Mouse (Mus musculus) forebrain, embryonic 13.5 days (tissue): ENCODE measurements at regions not wholly inside any gene's neighbourhood (a gene's known extent, or its start where the extent isn't known, plus 50 kb on each side); places are given as distances from the start of the nearest gene placed in this dataset.

Source experiments
- ATAC-seq: fragments of 200-750 bp; cut with Nextera tagmentation; 2 replicates; pipeline ENCODE4 v1.8.0; 2017
- H3K27ac ChIP-seq: fragments of 300-500 bp; sonication (generic); 2 replicates; pipeline ENCODE4 v1.5.1; 2015; ENCODE audit warnings: inconsistent platforms, mild to moderate bottlenecking, moderate library complexity
- H3K27me3 ChIP-seq: fragments of 300-500 bp; sonication (generic); 2 replicates; pipeline ENCODE4 v1.6.1; 2015; ENCODE audit warnings: mild to moderate bottlenecking, inconsistent platforms
- H3K36me3 ChIP-seq: fragments of 300-500 bp; sonication (generic); 2 replicates; pipeline ENCODE4 v1.6.1; 2015; ENCODE audit warnings: mild to moderate bottlenecking, inconsistent platforms; ENCODE audit not compliant: poor library complexity, severe bottlenecking
- H3K4me1 ChIP-seq: fragments of 300-500 bp; sonication (generic); 2 replicates; pipeline ENCODE4 v1.6.1; 2015; ENCODE audit warnings: inconsistent platforms
- H3K4me2 ChIP-seq: fragments of 300-500 bp; sonication (generic); 2 replicates; pipeline ENCODE4 v1.6.1; 2015; ENCODE audit warnings: inconsistent platforms, mild to moderate bottlenecking, moderate library complexity
- H3K4me3 ChIP-seq: fragments of 300-500 bp; sonication (generic); 2 replicates; pipeline ENCODE4 v1.5.1; 2015; ENCODE audit warnings: mild to moderate bottlenecking, inconsistent platforms
- H3K9ac ChIP-seq: fragments of 300-500 bp; sonication (generic); 2 replicates; pipeline ENCODE4 v1.6.1; 2015; ENCODE audit warnings: mild to moderate bottlenecking, inconsistent platforms
- H3K9me3 ChIP-seq: fragments of 300-500 bp; sonication (generic); replicated peaks from 2 replicates; pipeline ENCODE4 v1.6.1; 2016; ENCODE audit warnings: inconsistent platforms
- WGBS: fragments of 180-500 bp; shearing (Covaris S2); methylation state at CpG from one replicate; pipeline ENCODE4 v1.1.7; 2015; 5-methylcytosine and 5-hydroxymethylcytosine counted together

DNA sequence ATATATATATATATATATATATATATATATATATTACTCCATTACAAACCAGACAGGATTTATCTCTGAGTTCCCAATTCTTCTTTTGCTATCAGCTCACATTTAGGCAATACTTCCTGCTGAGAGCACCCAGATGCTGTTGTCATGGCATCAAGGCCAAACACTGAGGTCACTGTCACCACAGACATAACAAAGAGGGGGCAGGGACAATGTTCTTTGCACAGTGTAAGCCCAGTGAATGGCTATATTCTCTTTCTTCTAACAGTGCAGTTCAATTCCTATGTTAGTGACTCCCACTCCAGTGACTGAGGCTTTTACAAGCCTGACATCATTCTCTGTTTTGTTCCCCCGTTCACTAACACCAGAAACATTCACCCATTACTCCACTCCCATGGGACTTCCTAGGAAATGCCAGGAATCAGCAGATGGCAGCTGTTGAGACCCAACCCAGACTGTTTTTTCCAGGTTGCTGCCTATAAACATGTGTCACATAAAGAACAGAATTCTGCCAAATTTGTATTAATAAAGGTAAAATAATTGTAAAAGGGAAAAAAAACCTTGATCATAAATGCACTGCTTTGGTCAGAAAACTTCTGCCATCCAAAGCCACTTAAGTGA, 289.5 kb downstream of the Slc22a22 start:
- H3K4me2 ChIP-seq: no peak overlapping the region
- ATAC-seq: 0 out of 2 replicates have a peak, but pooled peaks have one; percentile 45
- no peak overlapping the region for H3K27ac ChIP-seq
- no peaks in the 10 kb centered on the region for H3K4me1 ChIP-seq
- no peaks in the 10 kb centered on the region for H3K27me3 ChIP-seq
- H3K9me3 ChIP-seq: no peaks in the 10 kb centered on the region
- H3K4me3 ChIP-seq: no peak overlapping the region
- no peaks in the 10 kb centered on the region for H3K36me3 ChIP-seq
- whole genome bisulfite sequencing: 31% methylated on average over 1 of the region's 1 CpGs
- no peak overlapping the region for H3K9ac ChIP-seq

DNA sequence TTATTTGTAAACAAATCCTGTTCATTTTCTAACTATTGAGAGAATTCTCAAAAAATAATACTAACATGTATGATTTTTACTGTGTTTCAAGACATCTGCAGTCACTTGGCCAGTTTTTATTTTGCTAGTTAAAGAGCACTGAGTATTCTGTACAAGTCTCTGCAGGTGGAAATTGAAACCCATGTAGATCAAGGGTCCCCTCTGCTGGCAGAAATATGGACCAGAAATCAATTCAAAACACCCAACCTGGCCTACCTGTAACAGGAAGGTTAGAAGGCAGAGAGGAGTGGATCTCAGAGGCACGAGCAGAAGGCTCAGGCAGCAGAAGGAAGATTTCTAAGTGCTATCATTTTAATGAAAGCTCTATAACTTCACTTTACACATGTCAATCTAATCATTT, 298.3 kb downstream of the Slc22a22 start:
- Histone ChIP-seq H3K36me3 (no peaks in the 10 kb centered on the region), H3K4me3 (no peak overlapping the region), H3K4me1 (no peaks in the 10 kb centered on the region), H3K27ac (no peak overlapping the region), H3K27me3 (no peaks in the 10 kb centered on the region), H3K4me2 (no peak overlapping the region), H3K9me3 (no peaks in the 10 kb centered on the region), H3K9ac (no peak overlapping the region)
- 77% methylated on average over 1 of the region's 1 CpGs for WGBS
- no peak for ATAC-seq

DNA sequence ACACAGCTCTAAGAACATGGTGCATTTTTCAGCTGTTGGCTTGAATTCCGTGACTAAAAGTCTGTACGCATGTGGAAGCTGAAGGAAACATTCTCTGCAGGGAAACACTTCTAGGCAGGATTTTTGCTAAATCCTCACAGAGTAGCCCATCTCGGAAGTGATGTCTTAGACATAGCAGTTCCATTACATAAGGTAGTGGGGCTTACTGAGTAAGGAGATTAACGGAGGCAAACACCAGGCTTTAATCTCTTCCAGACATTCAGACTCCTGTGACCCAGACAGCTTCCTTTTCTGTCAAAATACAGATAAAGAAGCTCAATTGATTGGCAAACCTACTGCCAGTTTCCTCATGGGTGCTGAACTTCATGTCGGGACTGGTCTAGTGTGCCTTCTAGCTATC, 304.7 kb downstream of the Slc22a22 start:
- H3K4me2 ChIP-seq: no peak overlapping the region
- no peak overlapping the region for H3K9ac ChIP-seq
- no peak overlapping the region for H3K27ac ChIP-seq
- no peak for ATAC-seq
- no peaks in the 10 kb centered on the region for H3K36me3 ChIP-seq
- WGBS: 39% methylated on average over 5 of the region's 5 CpGs
- H3K4me1 ChIP-seq: no peaks in the 10 kb centered on the region
- no peak overlapping the region for H3K4me3 ChIP-seq
- H3K9me3 ChIP-seq: no peaks in the 10 kb centered on the region
- H3K27me3 ChIP-seq: no peaks in the 10 kb centered on the region

DNA sequence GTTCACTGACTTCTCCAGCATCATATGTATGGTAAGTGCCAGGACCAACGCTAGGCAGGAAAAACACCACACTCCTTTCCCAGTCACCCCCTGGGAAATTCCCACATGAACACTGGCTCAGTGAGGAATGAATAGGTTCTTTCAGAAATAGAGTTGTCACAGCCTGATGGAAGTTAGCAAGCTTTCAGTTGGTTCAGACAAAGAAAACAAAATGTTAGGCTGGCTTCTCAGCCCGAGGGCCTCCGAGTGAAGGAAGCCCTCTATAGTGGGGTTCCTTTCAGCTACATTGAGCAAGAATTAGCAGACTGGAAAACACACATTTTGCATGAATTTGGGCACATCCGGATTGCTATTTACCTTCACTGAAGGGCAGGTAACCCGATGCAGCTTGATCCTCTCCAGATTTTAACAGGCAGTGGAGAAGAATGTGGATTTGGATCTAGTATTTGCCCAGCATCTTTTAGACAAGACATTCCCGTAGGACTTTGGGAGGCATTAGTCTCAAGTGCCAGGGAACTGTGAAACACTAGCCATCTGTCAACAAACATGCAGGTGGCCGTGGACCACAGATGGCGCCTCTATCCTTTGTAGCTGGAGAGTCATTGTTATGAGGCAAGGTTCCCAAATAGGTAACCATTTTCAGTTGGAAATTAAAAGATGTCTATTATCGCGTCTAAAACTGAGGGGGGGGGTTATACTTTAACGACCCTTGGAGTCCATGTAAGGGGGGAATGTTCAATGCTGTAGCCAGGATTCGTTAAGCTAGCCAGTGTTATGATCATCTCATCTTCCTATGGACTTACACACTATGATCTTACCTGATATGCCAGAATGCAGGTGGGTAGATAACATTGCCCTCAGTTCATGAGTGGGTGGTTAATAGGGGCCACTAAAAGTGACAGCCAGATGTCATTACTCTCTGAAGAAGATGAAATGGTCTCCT, 314.8 kb downstream of the Slc22a22 start:
- no peaks in the 10 kb centered on the region for H3K27me3 ChIP-seq
- peak overlapping the region; percentile 20 for H3K4me2 ChIP-seq
- H3K9ac ChIP-seq: no peak overlapping the region

DNA sequence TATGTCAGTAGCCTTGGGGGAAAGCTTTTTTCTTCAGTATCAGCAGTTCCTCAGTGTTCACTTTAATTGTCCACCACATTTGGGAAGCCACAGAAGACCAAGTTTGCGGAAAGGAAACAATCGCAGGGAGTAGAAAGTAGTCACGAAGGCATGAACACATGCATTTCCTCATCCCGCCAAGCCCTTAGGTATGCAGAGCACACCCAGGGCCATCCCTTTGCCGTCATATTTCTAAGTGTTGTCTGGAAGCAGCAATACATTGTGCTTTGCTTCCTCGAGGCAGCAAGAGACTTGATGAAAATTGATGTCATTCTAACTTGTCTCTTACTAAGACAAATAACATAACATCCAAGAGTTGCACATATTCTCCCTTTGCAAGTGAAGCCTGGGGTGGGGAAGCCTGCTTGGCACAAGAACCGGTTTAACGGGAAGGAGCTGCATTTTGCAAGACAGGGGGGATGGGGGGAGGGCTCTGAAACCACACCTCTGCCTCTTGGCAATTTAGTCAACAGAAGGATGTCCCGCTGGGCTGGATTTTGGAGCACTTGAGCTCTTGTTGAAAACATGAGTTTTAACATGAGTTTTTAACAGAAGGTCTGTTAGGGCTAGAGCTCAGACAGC, 337.2 kb downstream of the Slc22a22 start:
- 40% methylated on average over 9 of the region's 9 CpGs for WGBS
- no peaks in the 10 kb centered on the region for H3K4me1 ChIP-seq
- no peaks in the 10 kb centered on the region for H3K9me3 ChIP-seq
- H3K27ac ChIP-seq: no peak overlapping the region
- H3K4me3 ChIP-seq: no peak overlapping the region
- no peak overlapping the region for H3K9ac ChIP-seq
- no peaks in the 10 kb centered on the region for H3K36me3 ChIP-seq
- H3K4me2 ChIP-seq: no peak overlapping the region
- ATAC-seq: no peak
- H3K27me3 ChIP-seq: no peaks in the 10 kb centered on the region

More for the DNA sequence above, 314.8 kb downstream of the Slc22a22 start:
- H3K27ac ChIP-seq: peak overlapping the region; percentile 10
- H3K9me3 ChIP-seq: no peaks in the 10 kb centered on the region
- WGBS: 12% methylated on average over 12 of the region's 12 CpGs
- H3K4me3 ChIP-seq: no peak overlapping the region
- H3K36me3 ChIP-seq: no peaks in the 10 kb centered on the region
- peaks cover 10% of the 10 kb centered on the region for H3K4me1 ChIP-seq
- peak; percentile 95 for ATAC-seq

DNA sequence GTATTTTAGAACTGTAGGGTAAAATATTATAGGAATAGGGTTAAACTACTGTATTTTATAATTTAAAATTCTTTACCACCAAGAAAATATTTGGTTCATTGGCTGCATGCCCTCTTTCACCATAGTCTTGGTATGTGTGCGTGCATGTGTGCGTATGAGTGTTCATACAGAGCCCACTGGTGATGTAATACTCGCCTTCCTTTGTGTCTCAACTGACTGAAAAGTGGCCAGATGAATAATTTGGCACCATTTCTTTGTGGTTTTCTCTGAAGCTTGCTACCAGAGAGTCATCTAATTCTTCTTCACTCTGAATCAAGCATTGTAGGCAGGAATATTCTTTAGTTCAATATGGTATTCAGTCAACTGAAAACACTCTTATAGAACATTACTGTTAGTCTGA, 372.7 kb downstream of the Slc22a22 start:
- H3K9me3 ChIP-seq: no peaks in the 10 kb centered on the region

DNA sequence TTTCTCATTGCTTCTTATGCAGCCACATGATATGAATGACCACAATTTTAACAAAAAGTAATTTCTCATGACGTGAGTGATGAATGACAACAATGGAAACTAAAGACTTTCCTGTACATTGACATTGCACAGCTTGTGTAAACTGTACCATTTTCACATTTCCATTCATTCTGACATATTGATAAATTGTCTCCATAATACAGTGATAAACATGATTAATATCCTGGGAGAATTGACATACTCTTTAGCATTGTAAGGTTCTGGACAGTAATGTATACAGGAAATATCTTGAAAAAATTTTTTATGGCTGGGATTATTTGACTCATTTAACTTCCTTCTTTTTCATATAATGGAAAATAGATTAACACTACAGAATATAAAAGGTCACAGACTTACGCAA, 380.1 kb downstream of the Slc22a22 start:
- Histone ChIP-seq H3K9ac (no peak overlapping the region), H3K4me3 (no peak overlapping the region), H3K4me2 (no peak overlapping the region), H3K36me3 (no peaks in the 10 kb centered on the region), H3K4me1 (no peaks in the 10 kb centered on the region), H3K27me3 (no peaks in the 10 kb centered on the region), H3K27ac (no peak overlapping the region), H3K9me3 (no peaks in the 10 kb centered on the region)
- no peak for ATAC-seq
- WGBS: 81% methylated on average over 2 of the region's 2 CpGs

More for the DNA sequence above, 372.7 kb downstream of the Slc22a22 start:
- WGBS: 78% methylated on average over 3 of the region's 3 CpGs
- H3K4me1 ChIP-seq: no peaks in the 10 kb centered on the region
- no peaks in the 10 kb centered on the region for H3K36me3 ChIP-seq
- no peak overlapping the region for H3K4me3 ChIP-seq
- ATAC-seq: no peak
- no peak overlapping the region for H3K27ac ChIP-seq
- no peak overlapping the region for H3K9ac ChIP-seq
- H3K4me2 ChIP-seq: no peak overlapping the region
- no peaks in the 10 kb centered on the region for H3K27me3 ChIP-seq

DNA sequence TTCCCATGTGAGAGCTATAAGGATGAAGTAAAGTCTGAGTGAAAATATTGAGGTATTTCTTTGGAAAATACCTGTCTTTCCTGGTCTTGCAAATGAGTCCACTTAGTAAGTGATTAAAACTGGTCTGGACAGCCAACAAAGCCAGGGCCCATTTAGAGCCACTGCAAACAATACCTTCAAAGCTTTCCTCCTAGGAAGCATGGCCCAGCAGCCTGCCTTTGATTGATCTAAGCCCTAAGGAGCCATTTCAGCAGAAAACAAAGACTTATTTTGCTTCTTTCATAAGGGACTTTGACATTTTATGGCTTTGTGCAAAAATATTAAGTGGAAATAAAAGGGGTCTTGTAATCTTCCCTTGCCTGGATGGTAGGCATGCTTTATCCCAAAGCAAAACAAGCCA, 397.6 kb downstream of the Slc22a22 start:
- Histone ChIP-seq H3K36me3 (no peaks in the 10 kb centered on the region), H3K27ac (no peak overlapping the region), H3K4me2 (no peak overlapping the region), H3K9ac (no peak overlapping the region), H3K9me3 (no peaks in the 10 kb centered on the region), H3K27me3 (no peaks in the 10 kb centered on the region), H3K4me1 (no peaks in the 10 kb centered on the region), H3K4me3 (no peak overlapping the region)
- ATAC-seq: no peak

DNA sequence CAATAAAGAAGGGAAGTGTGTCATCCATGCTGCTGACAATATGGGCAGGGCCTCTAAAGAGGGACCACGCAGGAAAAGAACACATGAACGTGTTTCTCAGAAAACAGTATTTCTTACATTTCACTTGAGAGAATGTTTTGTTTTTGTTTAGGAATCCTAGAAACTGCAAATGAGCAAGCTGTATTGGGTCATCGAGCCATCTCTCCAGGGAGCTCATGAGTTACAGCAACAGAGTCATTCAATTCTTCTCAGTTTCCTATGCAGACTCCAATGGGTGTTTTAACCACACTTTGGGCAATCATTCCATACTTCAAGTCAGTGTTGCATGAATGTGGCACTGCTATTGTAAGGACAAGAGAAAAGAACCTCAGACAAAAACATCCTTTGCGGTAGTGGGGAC, 403.6 kb downstream of the Slc22a22 start:
- Histone ChIP-seq H3K4me3 (no peak overlapping the region), H3K9ac (no peak overlapping the region), H3K36me3 (no peaks in the 10 kb centered on the region), H3K4me2 (no peak overlapping the region), H3K27me3 (no peaks in the 10 kb centered on the region), H3K9me3 (no peaks in the 10 kb centered on the region), H3K27ac (no peak overlapping the region), H3K4me1 (no peaks in the 10 kb centered on the region)
- 81% methylated on average over 4 of the region's 4 CpGs for WGBS
- no peak for ATAC-seq

DNA sequence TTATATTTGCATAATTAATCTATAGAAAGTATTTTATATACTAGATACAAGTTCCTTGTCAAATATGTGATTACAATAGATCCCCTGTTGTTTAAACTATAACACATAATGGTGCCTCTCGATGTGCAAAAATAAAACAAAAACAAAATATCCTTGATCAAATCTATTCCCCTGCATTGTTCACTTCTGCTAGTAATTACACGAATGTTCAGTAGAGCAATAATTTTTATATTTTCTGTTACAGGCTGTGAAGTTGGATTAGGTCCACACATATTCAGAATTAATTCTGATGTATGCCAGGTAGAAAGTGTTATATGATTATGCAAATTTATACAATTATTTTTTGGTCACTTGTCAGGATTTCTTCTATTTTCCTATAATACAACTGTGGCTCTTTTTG, 415.9 kb downstream of the Slc22a22 start:
- H3K36me3 ChIP-seq: no peaks in the 10 kb centered on the region
- H3K9ac ChIP-seq: no peak overlapping the region
- no peaks in the 10 kb centered on the region for H3K4me1 ChIP-seq
- H3K27me3 ChIP-seq: no peaks in the 10 kb centered on the region
- WGBS: 69% methylated on average over 2 of the region's 2 CpGs
- no peaks in the 10 kb centered on the region for H3K9me3 ChIP-seq
- no peak overlapping the region for H3K4me3 ChIP-seq
- ATAC-seq: peak; percentile 53; the same call in 1 of the 2 replicates
- no peak overlapping the region for H3K27ac ChIP-seq
- no peak overlapping the region for H3K4me2 ChIP-seq

DNA sequence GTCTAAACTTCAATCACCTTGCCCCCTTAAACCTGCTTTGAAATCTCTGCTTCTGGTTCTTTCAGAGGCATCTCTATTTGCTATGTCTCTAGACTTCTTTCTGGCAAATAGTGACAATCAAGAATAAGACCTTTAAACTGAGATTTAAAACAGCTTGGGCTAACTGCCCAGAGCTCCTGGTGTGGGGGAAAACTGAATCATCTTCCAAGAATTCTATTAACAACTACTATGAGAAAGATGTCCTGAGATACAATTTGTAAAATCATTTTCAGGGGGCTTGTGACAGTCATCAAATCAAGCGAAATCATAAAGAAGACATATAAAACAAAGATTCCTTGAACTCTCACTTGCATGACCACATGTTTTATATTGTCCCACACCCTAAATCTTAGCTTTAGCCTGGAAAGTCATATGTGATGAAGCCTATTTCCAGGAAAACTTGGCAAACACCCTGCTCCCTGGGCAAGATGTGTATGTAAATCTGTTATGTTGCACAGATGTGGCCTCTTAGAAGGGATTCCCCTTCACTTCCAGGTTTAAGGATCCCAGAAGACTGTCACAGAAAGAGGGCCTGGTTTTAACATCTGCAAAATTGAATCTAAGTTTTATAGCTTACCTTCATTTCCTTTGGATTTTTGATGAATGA, 417.8 kb downstream of the Slc22a22 start:
- WGBS: 88% methylated on average over 1 of the region's 1 CpGs
- ATAC-seq: no peak
- H3K36me3 ChIP-seq: no peaks in the 10 kb centered on the region

DNA sequence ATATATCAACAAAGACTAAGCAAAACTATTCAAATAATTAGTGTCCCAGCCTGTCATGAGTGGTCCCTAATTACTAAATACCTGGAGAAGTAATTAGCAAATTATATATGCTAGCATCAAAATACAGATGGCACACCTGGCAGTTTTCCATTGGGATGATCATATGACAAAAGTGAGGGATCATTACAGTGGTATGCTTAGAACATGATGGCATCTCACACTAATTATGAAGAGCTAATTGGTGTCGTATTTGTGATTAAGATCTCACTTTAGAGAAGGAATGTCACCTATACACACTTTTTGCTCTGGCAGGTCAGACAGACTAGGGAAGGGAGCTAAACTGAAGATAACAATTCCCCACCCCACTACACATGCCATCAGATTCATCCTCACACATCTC, 425.1 kb downstream of the Slc22a22 start:
- WGBS: 67% methylated on average over 1 of the region's 1 CpGs
- Histone ChIP-seq H3K4me2 (no peak overlapping the region), H3K9ac (no peak overlapping the region), H3K27ac (no peak overlapping the region), H3K36me3 (no peaks in the 10 kb centered on the region), H3K9me3 (no peaks in the 10 kb centered on the region), H3K27me3 (no peaks in the 10 kb centered on the region), H3K4me1 (no peaks in the 10 kb centered on the region), H3K4me3 (no peak overlapping the region)
- peak; percentile 70 for ATAC-seq

More for the DNA sequence above, 417.8 kb downstream of the Slc22a22 start:
- Histone ChIP-seq H3K4me1 (no peaks in the 10 kb centered on the region), H3K4me3 (no peak overlapping the region), H3K4me2 (no peak overlapping the region), H3K9ac (no peak overlapping the region), H3K27ac (no peak overlapping the region), H3K27me3 (no peaks in the 10 kb centered on the region), H3K9me3 (no peaks in the 10 kb centered on the region)
